11 mouse cellular contexts compared by ENCODE assay signal in the genomic region with DNA sequence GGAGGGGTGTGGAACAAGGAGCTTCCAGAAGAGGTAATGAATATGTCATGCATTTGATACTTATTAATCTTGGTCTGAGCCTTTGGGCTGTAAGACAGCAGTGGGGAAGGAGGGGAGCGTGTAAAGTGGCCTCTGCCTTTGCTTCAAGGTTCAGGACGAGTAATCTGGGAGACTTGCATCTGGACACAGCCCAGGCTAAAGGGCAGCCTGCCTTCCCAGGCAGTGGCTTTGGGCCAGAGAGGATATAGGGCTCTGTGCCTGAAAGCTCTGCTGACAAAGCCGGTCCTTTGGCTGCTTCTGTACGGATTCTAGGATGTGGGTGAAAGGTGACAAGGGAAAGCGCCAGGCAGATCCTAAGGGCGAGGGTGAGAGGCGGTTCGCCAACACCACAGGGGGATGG. TPM values are rescaled to one million over a fixed set of nuclear protein-coding genes. Genes with fewer than 3 reads are reported as not detected.
A peak's percentile ranks its signal among the peaks of the same experiment; 100 is the strongest.
DNase-seq lines count a peak whose midpoint lies in the region; ATAC-seq lines count a peak whose summit lies in the region.
"Had no signal": no experiment of that assay in that cellular context is flagged by ENCODE, and none has a peak within 500 bp of the region (broad histone marks: within the 10 kb centered on the region; RNA-seq: fewer than 3 reads in every experiment).

No protein-coding gene starts in this region.

- H3K4me2 ChIP-seq in kidney, embryonic 15.5 days, result no peak overlapping the region
- no peak overlapping the region for H3K4me2 ChIP-seq in forebrain, embryonic 15.5 days (replicated peaks)
- H3K4me2 ChIP-seq: lung, embryonic 14.5 days had no signal

- H3K9ac ChIP-seq in kidney, embryonic 15.5 days, result no peak overlapping the region
- no peak overlapping the region for H3K9ac ChIP-seq in forebrain, embryonic 15.5 days (replicated peaks)
- H3K9ac ChIP-seq: lung, embryonic 14.5 days had no signal

- intact Hi-C loops in gastrocnemius, postnatal 36 days (cut with DNase I), result no loop called here

- H3K4me1 ChIP-seq in kidney, embryonic 15.5 days, result no peaks in the 10 kb centered on the region
- no peaks in the 10 kb centered on the region for H3K4me1 ChIP-seq in forebrain, embryonic 15.5 days
- H3K4me1 ChIP-seq: hindbrain, embryonic 10.5 days had no signal

- no peaks in the 10 kb centered on the region for H3K27me3 ChIP-seq in kidney, embryonic 15.5 days
- H3K27me3 ChIP-seq in forebrain, embryonic 15.5 days, result no peaks in the 10 kb centered on the region

- no peaks in the 10 kb centered on the region for H3K9me3 ChIP-seq in kidney, embryonic 15.5 days (replicated peaks)
- H3K9me3 ChIP-seq in forebrain, embryonic 15.5 days, result no peaks in the 10 kb centered on the region
- H3K9me3 ChIP-seq: hindbrain, embryonic 10.5 days had no signal

- ATAC-seq in kidney, embryonic 15.5 days (replicated peaks; ENCODE audit: low FRiP score), result 0 out of 2 replicates have a peak, but pooled peaks have one; percentile 69
- ATAC-seq in forebrain, embryonic 15.5 days (replicated peaks), result no peak

- no peak overlapping the region for H3K4me3 ChIP-seq in kidney, embryonic 15.5 days (replicated peaks)
- H3K4me3 ChIP-seq in forebrain, embryonic 15.5 days, result no peak overlapping the region
- H3K4me3 ChIP-seq: hindbrain, embryonic 10.5 days had no signal

- no peak overlapping the region for H3K27ac ChIP-seq in kidney, embryonic 15.5 days
- no peak overlapping the region for H3K27ac ChIP-seq in forebrain, embryonic 15.5 days (replicated peaks)
- H3K27ac ChIP-seq: hindbrain, embryonic 10.5 days had no signal

- H3K36me3 ChIP-seq in kidney, embryonic 15.5 days, result peaks cover 13% of the 10 kb centered on the region
- H3K36me3 ChIP-seq in forebrain, embryonic 15.5 days, result 0 out of 2 replicates have a peak, but pooled peaks cover 5% of the 10 kb centered on the region

- DNase-seq in urinary bladder, postnatal 14 days (ENCODE audit: low spot score), result peak; percentile 54
- DNase-seq in urinary bladder, postnatal 10 days (ENCODE audit: low spot score), result no peak
- peak; percentile 32 to 54 for DNase-seq in gastrocnemius, postnatal 36 days
- no peak for DNase-seq in layer of hippocampus, adult 9-10 months (ENCODE audit: low spot score)
- no peak for DNase-seq in thymus, adult 18-20 months
- DNase-seq: cerebellum, postnatal 25 days; lung, embryonic 14.5 days had no signal

- WGBS in kidney, embryonic 15.5 days, result 62% methylated on average over 8 of the region's 8 CpGs
- WGBS in forebrain, embryonic 15.5 days, result 82% methylated on average over 8 of the region's 8 CpGs

RNA-seq across cellular contexts. Expression of gene Plin1, which starts 1.9 kb away (rescaled TPM):
- total RNA-seq in gastrocnemius, postnatal 36 days (2021), result 1 to 10 TPM; 3.5 to 6.5 TPM
- 0.70 TPM in 1 of 2 replicates, not detected in the other for polyA plus RNA-seq in kidney, embryonic 15.5 days (2015; fragmentation: Nextera tagmentation; extraction: Ambion mirVana)
- polyA plus RNA-seq in forebrain, embryonic 15.5 days (2015; fragmentation: Nextera tagmentation; extraction: Ambion mirVana), result not detected in 2 replicates
- total RNA-seq: left cerebral cortex, postnatal 10 days had no signal
- polyA plus RNA-seq: hindbrain, embryonic 10.5 days; lung, embryonic 14.5 days had no signal

RNA-seq across cellular contexts. Expression of gene Pex11a, which starts 8.4 kb away (rescaled TPM):
- total RNA-seq in gastrocnemius, postnatal 36 days (2021), result 10 to 100 TPM in 1 of 2 experiments, 1 to 10 TPM in 1; 9.8 to 11.5 TPM
- polyA plus RNA-seq in kidney, embryonic 15.5 days (2015; fragmentation: Nextera tagmentation; extraction: Ambion mirVana), result 11.4 and 12.2 TPM in 2 replicates
- 16.9 and 18.8 TPM in 2 replicates for polyA plus RNA-seq in forebrain, embryonic 15.5 days (2015; fragmentation: Nextera tagmentation; extraction: Ambion mirVana)

RNA-seq across cellular contexts. Expression of gene Wdr93, which starts 8.4 kb away (rescaled TPM):
- not detected for total RNA-seq in gastrocnemius, postnatal 36 days (2021)
- 0.39 and 0.55 TPM in 2 replicates for polyA plus RNA-seq in kidney, embryonic 15.5 days (2015; fragmentation: Nextera tagmentation; extraction: Ambion mirVana)
- polyA plus RNA-seq in forebrain, embryonic 15.5 days (2015; fragmentation: Nextera tagmentation; extraction: Ambion mirVana), result 0.23 and 0.85 TPM in 2 replicates

RNA-seq across cellular contexts. Expression of gene Kif7, which starts 19.0 kb away (rescaled TPM):
- under 1 TPM; 0.52 to 0.71 TPM for total RNA-seq in gastrocnemius, postnatal 36 days (2021)
- 5.0 and 5.1 TPM in 2 replicates for polyA plus RNA-seq in kidney, embryonic 15.5 days (2015; fragmentation: Nextera tagmentation; extraction: Ambion mirVana)
- 3.3 and 3.4 TPM in 2 replicates for polyA plus RNA-seq in forebrain, embryonic 15.5 days (2015; fragmentation: Nextera tagmentation; extraction: Ambion mirVana)

RNA-seq across cellular contexts. Expression of gene Mesp1, which starts 59.0 kb away (rescaled TPM):
- total RNA-seq in gastrocnemius, postnatal 36 days (2021), result not detected
- not detected in 2 replicates for polyA plus RNA-seq in kidney, embryonic 15.5 days (2015; fragmentation: Nextera tagmentation; extraction: Ambion mirVana)
- 0.19 TPM in 1 of 2 replicates, not detected in the other for polyA plus RNA-seq in forebrain, embryonic 15.5 days (2015; fragmentation: Nextera tagmentation; extraction: Ambion mirVana)
- polyA plus RNA-seq: hindbrain, embryonic 10.5 days; lung, embryonic 14.5 days had no signal

Comparison
In these comparisons a context has a peak if more than half of its experiments do, and no peak if none do; other contexts are left out.
1. DNase-seq: peak in urinary bladder, postnatal 14 days (single experiment) and gastrocnemius, postnatal 36 days (2 of 2); none in urinary bladder, postnatal 10 days (single experiment), layer of hippocampus, adult 9-10 months (single experiment) and thymus, adult 18-20 months (0 of 2).